Mouse (Mus musculus): ENCODE results near the gene Tsga8. TPM values are rescaled to one million over a fixed set of nuclear protein-coding genes. Genes with fewer than 3 reads are reported as not detected.

Tsga8 gene
- not detected in 2 replicates for polyA plus RNA-seq (2015; fragmentation: Nextera tagmentation; extraction: Ambion mirVana)

DNA sequence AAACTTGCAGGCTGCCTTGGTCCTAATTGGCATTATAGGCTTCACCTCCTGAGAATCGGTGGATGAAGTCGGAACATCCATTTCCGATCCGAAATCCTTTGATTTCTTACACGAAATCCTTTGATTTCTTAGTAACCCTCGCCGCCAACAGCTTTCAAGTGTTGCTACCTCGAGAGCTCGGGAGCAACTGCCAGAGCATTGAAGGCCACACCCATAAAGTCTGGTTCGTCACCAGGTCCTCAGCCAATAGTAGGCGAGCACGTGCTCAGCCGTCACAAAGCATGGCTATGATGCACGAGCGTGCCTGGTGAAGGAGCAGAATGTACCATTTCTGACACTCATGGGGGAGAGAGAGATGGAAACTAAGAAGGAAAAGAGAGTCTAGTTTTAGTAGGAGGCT is at the start of gene Tsga8:
Gene Tsga8 (minus strand): TSS at position 327 of the 400 bp plus-strand sequence.
- Histone ChIP-seq H3K9ac (replicated peaks) (no peak within 1 kb of the TSS), H3K4me3 (ENCODE audit: low read depth, low read length) (no peak within 1 kb of the TSS), H3K4me2 (ENCODE audit: low read depth, low read length) (no peak within 1 kb of the TSS), H3K9me3 (ENCODE audit: low read length) (no peaks in the 10 kb centered on the region), H3K27ac (ENCODE audit: low read depth) (no peak within 1 kb of the TSS), H3K4me1 (ENCODE audit: insufficient read depth) (no peaks in the 10 kb centered on the region), H3K27me3 (ENCODE audit: insufficient read depth, low read length) (no peaks in the 10 kb centered on the region), H3K36me3 (replicated peaks; ENCODE audit: insufficient read depth, low read length) (no peaks in the 10 kb centered on the region)
- DNase-seq (no peak), ATAC-seq (no peak)
- WGBS (ENCODE audit: insufficient replicate concordance) = 82% methylated on average over 15 of the region's 15 CpGs
- no peak for TF ChIP-seq CTCF (IDR thresholded peaks at IDR 0.05; ENCODE audit: low read depth)
- no peak for TF ChIP-seq EP300 (IDR thresholded peaks at IDR 0.05; ENCODE audit: low read depth)
